ENCODE assay signal across 15 mouse cellular contexts in genomic region chr2:120414738-120415414, GRCm38 (mm10). TPM values are rescaled to one million over a fixed set of nuclear protein-coding genes. Genes with fewer than 3 reads are reported as not detected.
A peak's percentile ranks its signal among the peaks of the same experiment; 100 is the strongest.
DNase-seq lines count a peak whose midpoint lies in the region; ATAC-seq lines count a peak whose summit lies in the region.
"Had no signal": no experiment of that assay in that cellular context is flagged by ENCODE, and none has a peak within 500 bp of the region (broad histone marks: within the 10 kb centered on the region; RNA-seq: fewer than 3 reads in every experiment).

No protein-coding gene starts in this region.

- 78% methylated on average over 1 of the region's 1 CpGs for WGBS in limb, embryonic 10.5 days

- ATAC-seq in cerebellum, adult (ENCODE audit: insufficient number of reproducible peaks, low FRiP score, low TSS enrichment) = peak; percentile 56; the same call in 1 of the 2 replicates
- ATAC-seq: hindbrain, postnatal 0 days; midbrain, embryonic 16.5 days had no signal

- H3K4me1 ChIP-seq in limb, embryonic 10.5 days = no peaks in the 10 kb centered on the region

- no peak for DNase-seq in cerebellum, postnatal 4 days (ENCODE audit: low spot score in 2 of 2)
- peak; percentile 21 to 31 for DNase-seq in right cerebral cortex, adult 2 months (ENCODE audit: low spot score in 2 of 2)
- DNase-seq in right cerebral cortex, postnatal 4 days = no peak
- peak; percentile 21 to 55 for DNase-seq in frontal cortex, postnatal 36 days (ENCODE audit: low spot score in 2 of 2)
- peak; percentile 12 to 33 for DNase-seq in left cerebral cortex, postnatal 36 days (ENCODE audit: low spot score in 2 of 2)
- DNase-seq in limb, embryonic 10.5 days (ENCODE audit: low spot score) = no peak
- DNase-seq in adipocyte (ENCODE audit: low spot score) = no peak
- DNase-seq: kidney, adult 9 months; liver; lung, embryonic 14.5 days had no signal

- no peaks in the 10 kb centered on the region for H3K9me3 ChIP-seq in limb, embryonic 10.5 days (replicated peaks)

- no peaks in the 10 kb centered on the region for H3K27me3 ChIP-seq in limb, embryonic 10.5 days (ENCODE audit: low read depth, poor library complexity, severe bottlenecking)
- H3K27me3 ChIP-seq: CH12.LX had no signal

- 0 out of 2 replicates have a peak, but pooled peaks cover 2% of the 10 kb centered on the region for H3K36me3 ChIP-seq in limb, embryonic 10.5 days

- H3K4me3 ChIP-seq in limb, embryonic 10.5 days = no peak overlapping the region

- H3K27ac ChIP-seq in limb, embryonic 10.5 days = no peak overlapping the region
- H3K27ac ChIP-seq: hindbrain, postnatal 0 days; stomach, postnatal 0 days had no signal

- intact Hi-C loops in left cerebral cortex, postnatal 36 days (cut with DNase I) = no loop called here

RNA-seq across cellular contexts. Expression of gene Tmem87a, which starts 11.0 kb away (rescaled TPM):
- total RNA-seq in left cerebral cortex, postnatal 36 days (2021) = 10 to 100 TPM; 35.1 to 40.0 TPM
- polyA plus RNA-seq in limb, embryonic 10.5 days (2016; fragmentation: Nextera tagmentation; extraction: Ambion mirVana) = 4.9 and 6.8 TPM in 2 replicates

RNA-seq across cellular contexts. Expression of gene Ganc, which starts 11.2 kb away (rescaled TPM):
- total RNA-seq in left cerebral cortex, postnatal 36 days (2021) = 10 to 100 TPM; 14.2 to 15.0 TPM
- 5.7 and 7.3 TPM in 2 replicates for polyA plus RNA-seq in limb, embryonic 10.5 days (2016; fragmentation: Nextera tagmentation; extraction: Ambion mirVana)

RNA-seq across cellular contexts. Expression of gene Capn3, which starts 40.9 kb away (rescaled TPM):
- total RNA-seq in left cerebral cortex, postnatal 36 days (2021) = 1 to 10 TPM; 4.0 to 4.4 TPM
- polyA plus RNA-seq in limb, embryonic 10.5 days (2016; fragmentation: Nextera tagmentation; extraction: Ambion mirVana) = 0.30 and 0.58 TPM in 2 replicates

Comparison
In these comparisons a context has a peak if more than half of its experiments do, and no peak if none do; other contexts are left out.
1. DNase-seq: peak in right cerebral cortex, adult 2 months (2 of 2), frontal cortex, postnatal 36 days (2 of 2) and left cerebral cortex, postnatal 36 days (2 of 2); none in cerebellum, postnatal 4 days (0 of 2), right cerebral cortex, postnatal 4 days (single experiment), limb, embryonic 10.5 days (single experiment) and adipocyte (single experiment).